Mouse (Mus musculus) forebrain, embryonic 12.5 days (tissue): ENCODE measurements around the gene Izumo2. TPM values are rescaled to one million over a fixed set of nuclear protein-coding genes. Genes with fewer than 3 reads are reported as not detected.

Experiments used
- ATAC-seq: fragments of 200-750 bp; cut with Nextera tagmentation; 2 replicates; pipeline ENCODE4 v1.8.0; 2017; ENCODE audit warnings: moderate TSS enrichment; ENCODE audit not compliant: low FRiP score
- H3K27ac ChIP-seq: fragments of 300-500 bp; sonication (generic); 2 replicates; pipeline ENCODE4 v1.5.1; 2016; ENCODE audit warnings: mild to moderate bottlenecking
- H3K27me3 ChIP-seq: fragments of 300-500 bp; sonication (generic); 2 replicates; pipeline ENCODE4 v1.6.1; 2016; ENCODE audit warnings: mild to moderate bottlenecking
- H3K36me3 ChIP-seq: fragments of 300-500 bp; sonication (generic); replicated peaks from 2 replicates; pipeline ENCODE4 v1.6.1; 2016; ENCODE audit warnings: mild to moderate bottlenecking
- H3K4me1 ChIP-seq: fragments of 300-500 bp; sonication (generic); 2 replicates; pipeline ENCODE4 v1.6.1; 2016
- H3K4me2 ChIP-seq: fragments of 300-500 bp; sonication (generic); 2 replicates; pipeline ENCODE4 v1.6.1; 2016; ENCODE audit warnings: mild to moderate bottlenecking, moderate library complexity
- H3K4me3 ChIP-seq: fragments of 300-500 bp; sonication (generic); replicated peaks from 2 replicates; pipeline ENCODE4 v1.5.1; 2016; ENCODE audit warnings: mild to moderate bottlenecking
- H3K9ac ChIP-seq: fragments of 300-500 bp; sonication (generic); 2 replicates; pipeline ENCODE4 v1.6.1; 2016; ENCODE audit warnings: mild to moderate bottlenecking
- H3K9me3 ChIP-seq: fragments of 300-500 bp; sonication (generic); 2 replicates; pipeline ENCODE4 v1.6.1; 2016
- WGBS: fragments of 180-500 bp; shearing (Covaris S2); methylation state at CpG from one replicate; pipeline ENCODE4 v1.1.7; 2016; 5-methylcytosine and 5-hydroxymethylcytosine counted together
- polyA plus RNA-seq: library from polyadenylated mRNA; unstranded; fragments of >200 nt; fragmentation: Nextera tagmentation; extraction: Ambion mirVana; gene quantifications from 2 replicates; pipeline ENCODE4 v1.2.1, GENCODE M21; 2016

Izumo2 gene
- polyA plus RNA-seq, result not detected in 2 replicates

DNA sequence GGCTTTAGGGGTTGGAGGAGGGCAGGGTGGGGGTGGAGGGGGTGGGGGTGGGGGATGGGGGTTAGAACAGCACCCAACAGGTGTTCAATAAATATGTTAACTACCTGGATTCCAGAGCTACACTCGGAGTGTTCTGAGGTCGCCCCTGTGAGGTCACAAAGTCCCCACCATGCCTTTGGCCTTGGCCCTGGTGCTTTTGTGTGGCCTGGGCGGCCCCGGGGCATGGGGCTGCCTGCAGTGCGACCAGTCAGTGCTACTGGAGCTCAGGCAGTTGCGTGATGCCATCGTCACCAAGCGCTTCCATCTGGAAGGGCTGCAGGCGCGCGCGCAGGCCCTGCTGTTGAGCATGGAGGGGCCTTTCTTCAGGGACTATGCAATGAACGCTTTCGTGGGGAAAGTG is at the start of gene Izumo2:
Gene Izumo2 (plus strand): TSS at position 169 of the 400 bp plus-strand sequence.
- Histone ChIP-seq H3K9me3 (peaks cover 4% of the 10 kb centered on the region; the same call in 1 of the 2 replicates), H3K4me3 (no peak within 1 kb of the TSS), H3K27ac (no peak within 1 kb of the TSS), H3K36me3 (no peaks in the 10 kb centered on the region), H3K4me2 (no peak within 1 kb of the TSS), H3K9ac (no peak within 1 kb of the TSS), H3K27me3 (no peaks in the 10 kb centered on the region), H3K4me1 (no peaks in the 10 kb centered on the region)
- WGBS, result 71% methylated on average over 14 of the region's 14 CpGs
- ATAC-seq, result no peak

DNA sequence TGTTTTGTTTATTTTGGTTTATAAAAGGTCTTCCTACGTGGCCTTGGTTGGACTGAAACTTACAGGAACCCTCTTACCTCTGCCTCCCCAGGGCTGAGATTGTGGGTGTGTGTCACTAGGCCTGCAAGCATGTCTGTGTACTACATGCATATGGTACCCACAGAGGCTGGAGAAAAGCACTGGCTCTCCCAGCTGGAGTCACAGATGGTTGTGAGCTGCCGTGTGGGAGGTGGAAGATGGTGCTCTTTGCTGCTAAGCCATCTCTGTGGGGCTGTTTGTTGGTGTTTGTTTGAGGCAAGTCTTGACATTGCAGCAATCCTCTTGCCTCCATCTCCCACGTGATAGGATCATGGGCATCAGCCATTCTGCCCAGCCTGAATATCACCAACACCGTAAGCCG is 47.3 kb upstream of the Izumo2 start:
- Histone ChIP-seq H3K4me1 (no peaks in the 10 kb centered on the region), H3K27me3 (peaks cover 8% of the 10 kb centered on the region; the same call in 1 of the 2 replicates), H3K9ac (no peak overlapping the region), H3K36me3 (no peaks in the 10 kb centered on the region), H3K9me3 (no peaks in the 10 kb centered on the region), H3K4me3 (no peak overlapping the region), H3K27ac (peak overlapping the region; percentile 14; the same call in 1 of the 2 replicates), H3K4me2 (no peak overlapping the region)
- WGBS, result 80% methylated on average over 5 of the region's 5 CpGs
- no peak for ATAC-seq

DNA sequence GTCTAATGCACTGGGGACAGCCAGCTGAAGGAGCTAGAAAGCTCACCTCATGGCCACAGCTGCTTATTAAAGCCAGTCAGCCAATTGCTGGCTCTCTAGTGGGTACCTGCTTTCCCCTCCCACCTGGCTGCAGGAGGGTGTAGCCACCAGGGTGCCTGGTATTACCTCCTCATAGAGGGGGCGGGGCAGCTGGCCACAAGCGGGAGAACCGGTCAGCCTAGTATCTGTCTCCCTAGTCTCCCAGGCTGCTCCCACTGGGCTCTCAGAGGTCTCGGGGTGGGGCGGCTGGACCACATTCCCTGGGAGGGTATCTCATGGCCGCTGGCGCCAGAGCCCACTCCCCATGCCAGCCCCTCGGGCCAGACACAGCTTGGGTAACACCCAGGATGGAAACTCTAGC is 46.4 kb upstream of the Izumo2 start:
- Histone ChIP-seq H3K9me3 (no peaks in the 10 kb centered on the region), H3K4me2 (no peak overlapping the region), H3K36me3 (no peaks in the 10 kb centered on the region), H3K27ac (no peak overlapping the region), H3K4me3 (no peak overlapping the region), H3K9ac (no peak overlapping the region), H3K4me1 (no peaks in the 10 kb centered on the region), H3K27me3 (peaks cover 11% of the 10 kb centered on the region; the same call in 1 of the 2 replicates)
- ATAC-seq, result no peak
- 12% methylated on average over 8 of the region's 8 CpGs for WGBS

DNA sequence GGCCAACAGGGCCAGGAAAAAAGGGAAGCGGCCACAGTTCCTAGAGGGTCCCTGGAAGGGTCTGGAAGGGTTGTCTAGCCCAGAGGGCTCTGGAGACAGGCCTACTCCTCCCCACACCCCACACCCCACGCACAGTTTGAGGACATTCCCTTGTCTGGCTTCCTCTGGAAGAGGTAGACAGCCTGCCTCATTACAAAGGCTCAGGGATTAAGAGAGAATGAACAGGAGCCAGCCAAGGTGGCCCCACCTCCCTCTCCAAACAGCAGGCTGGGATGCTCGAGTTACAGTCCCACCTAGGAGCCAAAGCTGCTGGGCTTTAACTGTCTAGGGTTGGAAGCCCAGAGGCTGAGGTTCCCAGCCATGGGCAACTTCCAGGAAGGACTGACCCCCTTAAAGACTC is 46.0 kb upstream of the Izumo2 start:
- ATAC-seq, result no peak

DNA sequence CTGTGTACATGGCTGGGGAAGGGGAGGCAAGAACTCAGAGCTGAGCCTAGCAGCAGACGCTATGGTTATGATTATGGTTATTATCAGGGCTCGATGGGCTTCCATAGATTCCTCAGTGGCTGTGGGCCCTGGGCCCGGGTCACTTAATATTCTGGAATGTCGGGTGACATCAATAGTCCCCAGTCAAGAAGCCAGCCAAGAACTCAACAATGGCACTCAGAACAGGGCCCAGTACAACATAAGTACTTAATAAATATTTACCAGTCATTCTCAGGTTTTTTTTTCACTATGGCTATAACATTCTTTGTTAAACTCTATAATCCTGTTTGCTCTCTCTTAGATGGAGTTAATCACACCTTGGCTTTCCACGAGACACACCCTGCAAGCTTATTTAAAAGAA is 45.0 kb upstream of the Izumo2 start:
- Histone ChIP-seq H3K9ac (no peak overlapping the region), H3K9me3 (no peaks in the 10 kb centered on the region), H3K27ac (no peak overlapping the region), H3K4me1 (no peaks in the 10 kb centered on the region), H3K4me3 (no peak overlapping the region), H3K4me2 (no peak overlapping the region), H3K36me3 (no peaks in the 10 kb centered on the region), H3K27me3 (peaks cover 24% of the 10 kb centered on the region)
- 84% methylated on average over 5 of the region's 5 CpGs for WGBS
- no peak for ATAC-seq

More for the DNA sequence above, 46.0 kb upstream of the Izumo2 start:
- Histone ChIP-seq H3K9me3 (no peaks in the 10 kb centered on the region), H3K27me3 (peaks cover 15% of the 10 kb centered on the region), H3K27ac (no peak overlapping the region), H3K4me3 (no peak overlapping the region), H3K36me3 (no peaks in the 10 kb centered on the region), H3K9ac (no peak overlapping the region), H3K4me1 (no peaks in the 10 kb centered on the region), H3K4me2 (no peak overlapping the region)
- WGBS, result 0% methylated on average over 3 of the region's 3 CpGs

DNA sequence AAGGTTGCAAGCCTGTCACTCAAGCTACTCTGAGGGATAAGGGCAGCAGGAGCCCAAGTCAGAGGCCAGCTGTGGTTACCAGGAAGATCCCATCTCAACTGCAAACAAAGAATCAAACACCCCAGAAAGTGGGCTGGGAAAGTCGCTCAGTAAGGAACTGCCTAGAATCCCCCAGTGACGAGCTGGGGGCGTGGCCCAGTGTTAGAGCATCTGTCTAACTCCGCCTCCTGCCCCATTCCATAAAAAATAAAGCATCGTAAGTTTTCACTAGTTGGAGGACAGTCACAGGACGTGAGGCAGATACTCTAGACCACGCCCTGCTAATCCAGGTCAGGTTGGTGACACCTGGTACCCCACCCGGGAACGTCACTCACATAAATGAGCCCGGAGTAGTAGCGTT is 43.8 kb upstream of the Izumo2 start:
- H3K27ac ChIP-seq, result no peak overlapping the region
- H3K27me3 ChIP-seq, result peaks cover 35% of the 10 kb centered on the region
- H3K9ac ChIP-seq, result no peak overlapping the region
- no peak for ATAC-seq
- no peak overlapping the region for H3K4me3 ChIP-seq
- H3K4me1 ChIP-seq, result no peaks in the 10 kb centered on the region
- H3K4me2 ChIP-seq, result no peak overlapping the region
- H3K9me3 ChIP-seq, result no peaks in the 10 kb centered on the region
- no peaks in the 10 kb centered on the region for H3K36me3 ChIP-seq
- 39% methylated on average over 11 of the region's 11 CpGs for WGBS

GRCm38 (mm10) chr7:44666462-44666861 is 42.1 kb upstream of the Izumo2 start:
- peaks cover 11% of the 10 kb centered on the region for H3K4me1 ChIP-seq
- H3K27me3 ChIP-seq, result peaks cover 43% of the 10 kb centered on the region
- no peak for ATAC-seq
- no peak overlapping the region for H3K9ac ChIP-seq
- no peak overlapping the region for H3K4me3 ChIP-seq
- H3K9me3 ChIP-seq, result no peaks in the 10 kb centered on the region
- no peaks in the 10 kb centered on the region for H3K36me3 ChIP-seq
- WGBS, result 83% methylated on average over 2 of the region's 2 CpGs
- no peak overlapping the region for H3K4me2 ChIP-seq
- no peak overlapping the region for H3K27ac ChIP-seq

DNA sequence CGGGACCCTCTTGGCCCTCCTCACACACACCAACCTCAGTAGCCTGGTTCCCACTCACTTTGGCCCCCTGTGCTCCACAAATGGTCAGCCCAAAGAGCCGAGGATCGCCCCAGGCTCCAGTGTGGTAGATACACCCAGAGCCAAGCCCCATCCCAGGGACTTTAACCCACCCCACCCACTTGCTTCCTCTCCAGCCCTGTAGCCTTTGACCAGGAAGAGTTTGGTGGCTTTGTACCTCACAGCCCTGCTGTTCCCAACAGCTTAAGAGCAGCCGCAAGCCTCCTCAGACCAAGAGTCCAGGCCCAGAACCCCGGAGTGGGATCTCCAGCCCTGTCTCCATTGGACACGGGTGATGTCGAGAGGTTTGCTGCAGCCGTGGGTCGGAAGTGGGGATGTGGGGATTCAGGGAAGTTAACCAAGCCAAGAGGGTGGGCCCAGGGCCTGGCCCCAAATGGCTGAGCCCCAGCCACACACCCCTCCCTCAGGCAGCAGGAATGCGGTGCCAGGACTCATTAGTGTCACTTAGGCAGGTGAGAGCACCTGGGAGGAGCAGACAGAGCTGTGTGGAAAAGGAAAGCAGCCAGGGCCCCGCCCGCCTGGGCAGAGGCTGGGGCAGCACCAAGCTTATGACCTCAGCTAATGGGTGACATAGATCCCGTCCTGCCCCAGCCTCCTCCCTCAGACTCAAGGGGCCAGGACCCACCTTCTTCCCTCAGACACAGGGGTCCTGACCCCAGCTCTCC is 40.4 kb upstream of the Izumo2 start:
- Histone ChIP-seq H3K27ac (no peak overlapping the region), H3K9ac (no peak overlapping the region), H3K4me2 (no peak overlapping the region), H3K27me3 (peaks cover 47% of the 10 kb centered on the region), H3K4me1 (peaks cover 15% of the 10 kb centered on the region), H3K4me3 (no peak overlapping the region), H3K36me3 (no peaks in the 10 kb centered on the region), H3K9me3 (no peaks in the 10 kb centered on the region)
- WGBS, result 72% methylated on average over 13 of the region's 13 CpGs
- ATAC-seq, result no peak

DNA sequence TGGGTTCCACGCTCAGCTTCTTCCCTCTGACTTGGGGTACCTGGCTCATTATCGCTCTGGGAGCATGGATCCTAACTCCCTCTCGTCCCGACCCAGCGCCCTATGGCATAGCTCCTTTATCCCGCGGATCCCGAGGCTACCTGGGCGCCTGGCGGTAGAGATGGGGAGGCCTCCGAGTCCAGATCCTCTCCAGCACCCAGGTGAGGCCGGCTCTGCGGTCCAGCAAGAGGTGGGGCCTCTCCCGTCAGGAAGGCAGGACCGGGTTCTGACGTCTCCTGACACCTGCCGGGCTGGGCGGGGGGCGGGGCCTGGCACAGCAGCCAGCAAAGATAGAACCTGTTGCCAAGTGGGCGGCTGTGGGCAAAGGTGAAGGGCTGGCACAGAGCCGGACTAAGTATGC is 39.4 kb upstream of the Izumo2 start:
- WGBS, result 17% methylated on average over 21 of the region's 21 CpGs
- ATAC-seq, result no peak
- no peak overlapping the region for H3K27ac ChIP-seq
- no peak overlapping the region for H3K4me2 ChIP-seq
- peaks cover 47% of the 10 kb centered on the region for H3K27me3 ChIP-seq
- no peaks in the 10 kb centered on the region for H3K9me3 ChIP-seq
- H3K9ac ChIP-seq, result no peak overlapping the region
- peaks cover 15% of the 10 kb centered on the region for H3K4me1 ChIP-seq
- no peaks in the 10 kb centered on the region for H3K36me3 ChIP-seq
- H3K4me3 ChIP-seq, result no peak overlapping the region

DNA sequence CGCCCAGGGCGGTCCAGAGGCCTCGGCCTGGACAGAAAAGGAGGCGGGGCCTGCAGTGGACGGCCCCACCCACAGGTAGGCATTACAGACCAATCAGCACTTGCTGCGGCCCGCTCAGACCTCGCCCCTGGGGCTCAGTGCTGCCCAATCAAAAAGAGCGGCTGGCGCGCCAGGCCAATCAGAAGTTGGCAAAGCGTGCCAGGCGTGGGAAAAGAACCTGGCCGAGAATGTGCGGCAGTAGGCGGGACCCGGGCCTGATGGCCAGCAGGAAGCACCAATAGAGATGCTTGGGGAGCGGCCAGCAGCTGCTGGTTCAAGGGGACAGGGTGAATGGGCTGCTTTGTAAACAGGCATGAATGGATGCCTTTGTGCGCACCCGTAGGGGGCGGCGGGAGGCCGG is 37.7 kb upstream of the Izumo2 start, which contains the start of gene Myh14:
Gene Myh14 (minus strand): TSS at position 41 of the 400 bp plus-strand sequence.
- peak within 1 kb of the TSS; percentile 16 for H3K27ac ChIP-seq
- peaks cover 47% of the 10 kb centered on the region for H3K27me3 ChIP-seq
- H3K36me3 ChIP-seq, result no peaks in the 10 kb centered on the region
- peaks cover 15% of the 10 kb centered on the region for H3K4me1 ChIP-seq
- peak within 1 kb of the TSS; percentile 55 for H3K4me2 ChIP-seq
- WGBS, result under 1% methylated on average over 21 of the region's 23 CpGs
- peak; percentile 96 for ATAC-seq
- H3K4me3 ChIP-seq, result peak within 1 kb of the TSS; percentile 30
- peaks cover 5% of the 10 kb centered on the region; the same call in 1 of the 2 replicates for H3K9me3 ChIP-seq
- 0 out of 2 replicates have a peak within 1 kb of the TSS, but pooled peaks have one; percentile 4 for H3K9ac ChIP-seq

GRCm38 (mm10) chr7:44672193-44672592 is 36.3 kb upstream of the Izumo2 start:
- H3K9ac ChIP-seq, result no peak overlapping the region
- 81% methylated on average over 5 of the region's 5 CpGs for WGBS
- peaks cover 44% of the 10 kb centered on the region for H3K27me3 ChIP-seq
- H3K4me2 ChIP-seq, result no peak overlapping the region
- H3K9me3 ChIP-seq, result peaks cover 5% of the 10 kb centered on the region; the same call in 1 of the 2 replicates
- H3K36me3 ChIP-seq, result no peaks in the 10 kb centered on the region
- ATAC-seq, result no peak
- H3K27ac ChIP-seq, result no peak overlapping the region
- peaks cover 15% of the 10 kb centered on the region for H3K4me1 ChIP-seq
- no peak overlapping the region for H3K4me3 ChIP-seq

GRCm38 (mm10) chr7:44674511-44674910 is 34.0 kb upstream of the Izumo2 start:
- Histone ChIP-seq H3K4me1 (peaks cover 15% of the 10 kb centered on the region), H3K4me3 (no peak overlapping the region), H3K9ac (no peak overlapping the region), H3K36me3 (no peaks in the 10 kb centered on the region), H3K4me2 (no peak overlapping the region), H3K27me3 (peaks cover 23% of the 10 kb centered on the region), H3K27ac (no peak overlapping the region), H3K9me3 (peaks cover 5% of the 10 kb centered on the region; the same call in 1 of the 2 replicates)
- ATAC-seq, result no peak
- WGBS, result 77% methylated on average over 4 of the region's 4 CpGs

DNA sequence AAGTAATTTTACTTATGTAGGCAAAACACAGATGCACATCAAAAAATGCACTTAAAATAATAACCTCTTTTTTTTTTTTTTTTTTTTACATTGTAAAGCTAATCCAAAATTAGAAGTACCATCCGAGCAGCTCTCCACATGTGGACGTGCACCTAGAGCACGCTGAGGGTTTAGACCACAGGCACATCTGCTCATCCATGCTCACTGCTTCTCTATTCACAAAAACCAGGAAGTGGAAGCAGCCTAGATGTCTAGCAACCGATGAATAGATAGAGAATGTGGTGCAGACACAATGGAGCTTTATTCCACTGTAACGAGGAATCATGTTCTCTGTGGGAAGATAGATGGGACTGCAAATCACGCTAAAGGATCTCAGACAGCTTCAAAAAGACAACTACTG is 33.4 kb upstream of the Izumo2 start:
- Histone ChIP-seq H3K27me3 (peaks cover 17% of the 10 kb centered on the region), H3K4me1 (peaks cover 15% of the 10 kb centered on the region), H3K36me3 (no peaks in the 10 kb centered on the region), H3K4me3 (no peak overlapping the region), H3K9me3 (peaks cover 5% of the 10 kb centered on the region; the same call in 1 of the 2 replicates), H3K27ac (no peak overlapping the region), H3K9ac (no peak overlapping the region), H3K4me2 (no peak overlapping the region)
- no peak for ATAC-seq
- WGBS, result 54% methylated on average over 6 of the region's 6 CpGs
